Mouse (Mus musculus) B cell, adult 2 months (primary cell): ENCODE data around the gene Uvrag.

Experiments used
- DNase-seq, 2 experiments: peaks; one replicate each; pipeline ENCODE4 v3.0.0; 2022

Uvrag gene

DNA sequence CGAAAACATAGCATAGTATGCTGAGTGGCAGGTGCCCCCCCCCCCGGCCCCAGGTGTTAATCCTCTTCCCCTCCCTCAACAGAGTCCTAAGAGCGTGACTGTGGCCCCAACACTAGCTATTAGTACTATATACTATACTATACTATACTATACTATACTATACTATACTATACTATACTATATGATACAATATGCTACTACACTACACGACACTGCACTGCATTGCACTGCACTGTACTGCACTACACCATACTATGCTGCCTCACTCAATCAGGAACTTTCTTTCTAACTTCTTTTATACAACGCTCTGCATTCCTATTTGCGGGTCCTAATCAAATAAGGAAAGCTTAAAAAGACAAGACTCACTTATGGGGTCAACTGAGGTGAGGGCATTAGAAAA, 224.4 kb downstream of the Uvrag start:
- DNase-seq, result no peak

DNA sequence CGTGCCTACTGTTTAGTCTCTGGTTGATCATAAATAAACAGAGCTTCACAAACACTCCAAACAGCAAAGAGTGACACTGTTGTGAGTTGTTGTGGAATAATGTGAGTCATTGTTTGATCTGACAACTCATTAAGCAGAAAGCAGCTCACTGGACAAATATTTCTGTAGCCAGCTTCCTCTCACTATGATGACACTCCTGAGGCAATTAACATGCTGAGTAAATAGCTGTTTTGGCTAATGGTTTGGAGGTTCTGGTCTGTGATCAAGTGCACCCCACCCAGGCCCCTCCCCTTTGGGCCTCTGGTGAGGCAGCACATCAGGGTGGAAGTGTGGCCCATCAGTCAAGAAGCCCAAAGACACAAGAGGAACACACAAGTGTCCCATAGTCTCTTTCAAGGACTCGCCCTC, 228.0 kb downstream of the Uvrag start:
- DNase-seq, result no peak

DNA sequence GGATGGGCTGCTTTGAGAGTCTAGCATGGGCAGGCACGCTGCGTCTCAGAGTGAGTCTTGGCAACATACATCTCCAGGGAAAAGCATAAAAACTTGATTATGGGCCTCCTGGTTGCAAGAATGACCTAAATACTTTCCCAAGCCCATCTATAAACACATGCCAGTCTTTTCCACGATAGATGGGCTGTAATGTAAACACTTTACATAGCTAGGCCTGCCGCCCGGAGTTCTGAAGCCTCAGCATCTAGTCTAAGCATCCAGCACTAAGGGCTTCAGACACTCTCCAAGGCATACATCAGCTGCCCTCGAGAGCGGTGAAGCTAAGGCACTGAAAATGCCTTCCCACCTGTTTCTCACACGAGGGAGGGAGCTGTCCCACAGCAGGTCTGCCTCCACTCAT, 229.7 kb downstream of the Uvrag start:
- no peak for DNase-seq

DNA sequence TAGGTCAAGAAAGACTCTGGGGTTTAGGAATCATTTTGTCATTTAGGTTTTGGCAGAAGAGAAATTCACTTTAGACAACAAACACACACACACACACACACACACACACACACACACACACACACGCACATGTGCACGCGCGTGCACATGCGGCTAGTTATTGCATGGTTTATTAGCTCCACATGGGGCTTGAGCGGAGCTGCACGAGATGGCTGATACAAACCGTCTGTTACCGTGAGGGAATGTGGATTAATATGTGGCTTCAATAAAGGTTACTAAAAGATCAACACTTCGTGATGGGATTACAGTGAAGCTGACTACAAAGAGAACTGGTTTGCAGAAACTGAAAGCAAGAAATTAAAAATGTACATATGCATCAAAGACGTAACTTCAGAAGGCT, 230.2 kb downstream of the Uvrag start:
- no peak for DNase-seq

DNA sequence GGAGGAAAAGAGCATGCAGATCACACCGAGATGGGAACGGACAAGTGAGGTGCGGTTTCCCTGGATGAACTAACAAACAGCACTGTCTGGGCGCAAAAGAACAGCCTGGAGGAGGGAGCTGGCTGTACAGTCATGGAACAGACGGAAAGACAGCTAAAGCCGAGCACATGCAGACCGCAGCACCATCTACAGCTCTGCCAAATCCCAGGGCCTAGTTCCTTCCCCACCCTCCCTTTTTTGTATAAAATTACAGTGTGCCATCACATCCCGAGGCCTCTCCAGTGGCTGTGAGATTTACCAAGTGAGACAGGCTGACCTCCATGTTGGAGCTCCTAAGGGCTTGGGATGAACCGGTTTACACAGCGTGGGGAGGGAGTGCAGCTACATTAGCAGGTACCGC, 230.8 kb downstream of the Uvrag start:
- DNase-seq, result no peak

DNA sequence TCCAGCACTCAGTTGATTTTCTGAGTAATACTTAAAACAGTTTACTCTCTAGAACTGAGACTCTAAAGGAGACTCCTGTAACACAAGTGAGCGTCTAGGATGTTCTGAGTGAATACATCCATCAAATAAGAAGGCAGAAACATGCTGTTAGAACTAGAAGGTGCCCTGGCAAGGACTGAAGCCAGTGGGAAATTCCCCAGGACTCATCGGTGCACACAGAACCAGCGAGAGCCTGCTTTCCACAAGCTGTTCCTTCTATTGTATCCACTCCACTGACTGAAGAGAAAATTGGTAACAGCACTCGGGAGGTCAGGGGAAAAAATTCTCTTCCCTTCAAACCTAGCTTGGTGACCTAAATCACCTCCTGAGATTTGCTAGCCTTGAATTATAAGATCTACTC, 233.5 kb downstream of the Uvrag start:
- DNase-seq, result no peak

DNA sequence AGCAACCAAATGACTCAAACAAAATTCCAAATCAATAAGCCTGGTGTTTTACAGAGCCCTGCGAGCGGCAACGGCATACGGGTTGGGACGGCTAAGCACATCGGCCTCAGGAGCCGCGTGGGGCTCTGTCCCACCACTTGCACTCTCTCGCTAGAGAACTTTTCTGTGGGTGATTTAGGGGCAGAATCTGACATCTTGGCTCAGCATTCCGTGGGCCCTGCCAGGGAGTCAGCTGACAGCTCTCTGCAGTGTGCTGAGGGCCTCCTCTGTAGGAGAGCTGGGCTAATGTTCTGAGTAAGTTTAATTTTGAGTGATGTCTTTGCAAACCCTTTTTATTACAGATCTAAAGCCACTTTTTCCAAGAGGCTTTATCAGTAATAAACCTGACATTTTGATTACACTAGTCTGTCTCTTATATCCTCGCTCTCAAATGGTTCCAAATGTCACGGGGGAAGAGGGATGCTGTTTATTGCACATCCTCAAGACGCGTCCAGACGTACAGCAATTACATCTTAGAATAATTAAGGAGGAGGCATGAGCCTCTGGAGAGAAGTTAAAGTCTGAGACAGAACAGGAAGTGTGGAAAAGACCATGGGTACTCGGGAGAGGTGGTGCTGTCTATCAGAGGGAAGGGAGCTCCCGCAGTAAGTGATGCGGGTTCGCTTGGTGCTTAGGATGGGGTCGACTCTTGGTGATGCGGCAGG, 236.1 kb downstream of the Uvrag start:
- no peak for DNase-seq

DNA sequence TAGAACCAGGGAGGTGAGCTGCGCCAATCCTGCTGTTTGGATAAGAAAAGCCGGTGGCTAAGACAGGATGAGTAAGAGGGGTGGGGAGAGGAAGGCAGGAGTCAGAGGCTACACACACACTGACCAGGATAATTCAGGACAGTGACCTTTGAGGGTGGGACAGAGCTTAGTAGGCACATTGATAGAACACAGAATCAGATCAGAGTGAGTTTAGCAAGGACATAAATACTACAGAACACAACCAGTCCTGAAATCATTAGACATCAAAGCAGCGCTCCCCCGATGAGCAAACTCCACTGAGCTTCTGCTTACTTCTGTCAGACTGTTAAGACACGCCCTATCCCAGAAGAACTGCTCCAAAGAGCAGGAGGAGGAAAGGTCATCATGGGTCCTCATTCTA, 237.1 kb downstream of the Uvrag start:
- DNase-seq, result no peak

DNA sequence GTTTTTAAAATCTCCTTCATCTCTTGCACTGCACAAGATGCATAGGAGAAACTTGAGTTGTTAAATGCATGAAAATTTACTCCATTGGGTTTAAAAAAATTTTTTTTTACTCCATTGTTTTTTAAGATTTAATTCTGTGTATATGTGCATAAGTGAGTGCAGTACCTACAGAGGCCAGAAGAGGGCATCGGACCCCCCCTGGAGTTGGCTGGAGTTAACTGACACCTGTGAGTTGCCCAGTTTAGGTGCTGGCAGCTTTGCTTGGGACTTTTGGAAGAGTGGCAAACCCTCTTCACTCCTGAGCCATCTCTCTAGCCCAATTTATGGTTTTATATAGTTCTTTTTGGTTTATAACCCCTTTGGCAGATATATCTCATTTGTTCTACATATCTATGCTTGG, 239.8 kb downstream of the Uvrag start:
- peak; percentile 57 to 61 for DNase-seq

DNA sequence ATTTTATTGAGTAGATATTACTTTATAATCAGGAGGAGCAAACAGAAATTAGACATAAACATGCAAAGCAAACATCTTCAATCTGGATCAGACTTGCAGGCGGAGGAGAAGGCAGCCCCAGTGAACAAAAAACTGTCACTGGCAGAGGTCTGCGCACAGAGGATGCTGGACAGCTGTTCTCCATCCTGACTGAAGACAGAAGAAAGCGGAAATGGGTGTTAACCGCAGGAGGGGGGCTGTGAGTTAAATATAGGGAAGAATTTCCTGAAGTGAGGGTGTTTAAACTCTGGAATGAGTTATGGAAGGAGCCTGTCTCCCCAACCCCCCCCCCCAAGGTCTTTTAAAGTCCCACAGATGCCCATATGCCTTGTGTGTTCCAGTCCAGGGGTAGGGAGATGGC, 241.1 kb downstream of the Uvrag start:
- DNase-seq, result no peak

DNA sequence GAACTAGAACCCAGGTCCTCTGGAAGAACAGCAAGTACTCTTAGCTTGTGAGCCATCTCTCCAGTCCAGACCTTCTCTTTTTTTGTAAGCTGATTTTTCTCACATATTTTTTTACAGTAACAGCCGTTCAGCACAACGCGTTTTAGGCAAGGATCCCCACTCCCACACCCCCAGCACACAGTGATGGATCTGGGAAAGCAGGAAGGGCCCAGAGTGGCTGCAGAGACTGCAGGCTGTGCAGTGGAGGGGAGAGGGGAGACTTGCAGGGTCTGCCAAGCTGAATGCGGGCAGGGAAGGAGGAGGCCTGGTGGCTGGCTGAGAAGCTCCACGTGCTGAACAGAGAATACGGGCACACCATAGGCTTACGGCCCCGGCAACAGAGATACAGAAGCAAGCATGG, 243.6 kb downstream of the Uvrag start:
- no peak for DNase-seq

DNA sequence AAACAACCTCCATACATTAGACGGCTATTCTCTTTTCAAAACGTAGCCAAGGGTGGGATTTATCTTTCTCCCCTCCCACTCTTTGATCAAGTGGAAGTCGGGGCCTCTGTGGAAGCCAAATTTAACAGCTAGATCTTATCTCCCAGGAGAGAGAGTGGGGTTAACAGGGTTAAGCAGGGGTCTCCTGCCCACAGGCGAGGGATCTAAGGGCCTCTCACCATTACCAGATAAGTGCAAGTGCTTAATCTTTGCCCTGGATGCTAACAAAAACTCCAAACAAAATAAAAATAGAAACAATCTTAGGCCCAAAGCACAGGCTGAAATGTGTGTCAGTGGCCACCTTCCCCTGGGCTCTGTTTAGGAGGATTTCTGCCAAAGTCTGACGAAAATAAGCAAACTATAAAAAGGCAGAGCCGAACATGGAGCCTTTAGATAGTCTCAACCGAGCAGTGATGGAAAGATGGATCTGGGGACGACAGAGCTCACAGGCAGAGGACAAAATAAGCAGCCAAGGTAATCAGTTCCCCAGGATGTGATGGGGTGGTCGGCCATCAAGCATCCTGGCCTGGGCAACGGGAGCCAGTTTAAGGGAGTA, 245.3 kb downstream of the Uvrag start:
- DNase-seq, result no peak

DNA sequence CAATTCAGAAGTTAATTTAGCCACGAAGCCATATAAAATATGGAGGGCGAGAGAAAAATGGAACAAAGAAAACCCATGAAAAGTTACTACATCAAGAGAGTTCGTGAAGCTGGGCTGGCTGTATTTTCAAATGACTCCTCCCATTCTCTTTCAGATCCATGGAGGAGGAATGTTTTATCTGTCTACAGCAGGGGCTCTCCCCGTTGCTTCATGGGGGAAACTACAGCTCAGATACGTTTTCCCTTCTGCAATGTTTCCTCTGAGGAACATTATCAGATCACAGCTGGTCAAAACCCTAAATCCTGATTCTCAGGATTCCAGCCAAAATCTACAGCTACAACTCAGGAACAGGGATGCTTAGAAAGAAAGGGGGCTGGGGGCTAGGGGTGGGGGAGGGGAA, 246.2 kb downstream of the Uvrag start:
- DNase-seq, result no peak

DNA sequence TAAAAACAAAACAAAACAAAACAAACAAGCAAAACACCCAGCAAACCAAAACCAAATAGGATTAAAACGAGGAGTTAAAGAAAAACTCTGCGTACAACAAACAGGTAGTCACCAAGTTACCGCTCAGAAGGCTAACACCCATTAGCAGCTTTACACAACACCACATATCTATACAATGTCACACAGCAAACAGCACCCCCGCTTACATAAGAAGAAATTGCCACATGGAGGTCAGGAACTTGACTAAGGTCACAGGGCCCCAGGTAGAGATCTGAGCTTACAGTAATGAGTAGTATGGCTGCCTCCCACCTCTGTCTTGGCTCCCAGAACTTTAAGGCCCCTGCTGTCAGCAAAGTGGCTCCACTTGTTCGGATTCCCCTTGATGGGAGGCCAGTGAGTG, 246.6 kb downstream of the Uvrag start:
- DNase-seq, result no peak

DNA sequence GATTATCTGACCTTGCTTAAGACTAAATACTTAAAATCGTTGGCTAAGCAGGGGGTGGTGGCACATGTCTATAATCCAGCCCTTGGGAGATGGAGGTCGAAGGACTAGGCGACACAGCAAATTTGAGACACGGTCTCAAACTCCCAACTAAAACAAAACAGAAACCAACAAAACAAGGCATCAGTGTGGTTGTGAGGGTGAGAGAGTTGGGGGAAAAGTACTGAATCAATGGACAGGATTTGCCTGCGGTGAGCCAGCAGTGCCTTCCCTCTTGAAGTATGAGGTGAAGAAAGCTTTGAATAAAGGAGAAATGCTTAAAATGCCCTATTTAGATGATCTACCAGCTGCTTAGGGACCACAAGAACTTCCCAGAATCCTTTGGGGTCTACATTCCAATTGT, 247.8 kb downstream of the Uvrag start:
- DNase-seq, result no peak

DNA sequence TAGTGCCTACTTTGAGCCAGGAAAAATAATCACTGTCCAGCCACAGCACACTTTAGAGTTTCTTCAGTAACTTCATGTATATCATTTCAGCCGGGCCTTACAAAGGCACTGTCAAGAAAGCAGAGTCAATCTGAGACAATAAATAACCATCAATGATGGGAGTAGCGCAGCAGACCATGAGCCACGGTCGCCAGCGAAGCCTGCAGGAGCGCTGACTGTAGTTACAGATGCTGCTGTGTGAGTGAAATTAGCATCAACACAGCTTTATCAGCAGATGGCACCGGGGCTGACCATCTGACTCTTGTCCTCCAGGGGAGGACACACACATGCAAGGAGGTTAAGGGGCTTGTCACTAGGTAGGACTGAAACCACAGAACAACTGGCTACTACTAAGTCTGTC, 251.7 kb downstream of the Uvrag start:
- DNase-seq, result no peak

DNA sequence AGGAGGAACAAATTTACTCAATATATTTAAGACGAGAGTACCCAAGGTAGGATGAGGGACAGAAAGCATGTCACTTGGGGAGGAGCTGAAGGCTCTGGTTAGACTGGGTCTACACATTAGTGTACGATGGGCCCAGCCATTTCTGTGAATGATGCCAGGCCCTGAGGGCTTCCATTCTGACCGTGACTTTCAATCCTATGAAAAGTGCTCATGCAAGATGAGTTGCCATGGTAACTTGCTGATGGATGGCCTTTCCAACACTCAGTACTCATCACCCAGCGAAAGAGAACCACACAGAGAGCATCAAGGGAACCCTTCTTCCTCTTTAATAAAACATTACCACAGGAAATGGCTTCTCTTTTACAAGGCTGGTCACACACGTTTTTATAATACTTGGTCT, 252.1 kb downstream of the Uvrag start:
- no peak for DNase-seq

DNA sequence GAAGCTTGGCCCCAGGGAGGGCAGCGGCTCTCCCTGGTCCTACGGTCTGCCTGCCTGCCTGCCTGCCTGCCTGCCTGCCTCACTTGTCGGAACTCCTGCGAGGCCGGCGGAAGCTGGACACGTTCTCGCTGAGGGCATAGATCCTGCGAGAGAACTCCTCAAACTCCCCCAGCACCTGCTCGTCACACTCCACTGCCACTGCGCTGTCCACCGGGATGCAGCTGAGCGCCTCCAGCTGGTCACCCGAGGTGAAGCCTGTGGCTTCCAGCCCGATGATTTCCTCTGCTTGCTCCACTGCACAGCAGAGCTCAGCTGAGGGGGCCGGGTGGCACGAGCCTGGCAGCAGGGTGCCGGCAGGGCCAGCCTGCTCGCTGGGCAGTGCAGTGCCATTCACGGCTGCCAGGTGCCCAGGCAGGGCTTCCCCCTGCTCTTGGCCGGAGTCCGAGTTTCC, 253.1 kb downstream of the Uvrag start:
- DNase-seq, result peak; percentile 15 to 33

DNA sequence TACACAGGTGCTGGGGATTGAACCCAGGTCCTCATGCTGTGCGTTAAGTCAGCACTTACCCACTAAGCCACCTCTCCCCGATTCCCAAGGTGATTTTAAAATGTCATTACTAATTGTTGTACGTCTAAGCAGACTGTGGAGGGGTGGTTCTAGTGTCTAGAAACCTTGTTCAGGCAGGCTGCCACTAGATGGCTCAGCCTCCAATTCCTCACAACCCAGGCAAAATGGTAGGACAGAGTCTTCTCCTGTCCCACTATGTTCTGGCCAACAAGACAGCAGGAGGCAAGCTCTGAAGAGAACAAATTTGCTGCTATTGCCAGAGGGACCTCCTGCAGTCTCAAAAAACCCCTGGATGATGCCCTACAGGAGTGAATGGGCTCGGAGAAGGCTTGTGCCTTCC, 259.1 kb downstream of the Uvrag start:
- DNase-seq, result no peak

DNA sequence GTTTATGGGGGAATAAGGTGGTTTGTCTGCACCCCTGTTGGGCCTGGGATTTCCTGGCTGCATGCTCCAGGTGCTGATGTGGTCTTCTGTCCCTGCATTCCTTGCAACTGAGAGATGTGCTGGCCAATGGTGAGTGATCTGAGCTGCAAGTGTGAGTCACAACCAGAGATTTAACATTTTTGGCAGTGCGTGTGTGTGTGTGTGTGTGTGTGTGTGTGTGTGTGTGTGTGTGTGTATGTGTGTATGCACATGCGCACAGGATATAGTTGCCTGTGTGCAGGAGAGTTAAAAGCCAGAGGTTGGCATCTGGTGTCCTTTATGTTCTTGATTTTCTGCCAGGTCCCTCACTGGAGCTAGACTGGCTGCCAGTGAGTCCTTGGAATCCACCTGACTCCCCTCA, 261.8 kb downstream of the Uvrag start:
- no peak for DNase-seq

DNA sequence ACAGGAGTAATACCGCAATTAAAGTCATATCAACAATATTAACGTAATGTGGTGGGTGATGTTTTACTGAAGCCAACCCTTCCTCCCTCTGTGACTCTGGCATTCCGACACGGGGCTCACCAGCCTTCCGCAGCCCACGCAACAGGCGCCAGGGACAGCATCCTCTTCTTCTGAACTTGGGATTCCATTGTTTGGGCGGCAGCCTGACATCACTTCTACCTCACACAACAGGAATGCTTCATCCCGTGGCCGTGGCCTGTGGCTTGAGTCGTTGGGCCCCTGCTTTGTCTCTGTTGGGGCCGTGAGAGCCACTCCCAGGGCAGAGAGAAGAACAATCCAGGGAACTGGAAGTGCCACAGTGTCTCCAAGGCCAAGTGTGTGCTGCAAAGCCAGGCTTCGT, 264.8 kb downstream of the Uvrag start:
- DNase-seq, result no peak

DNA sequence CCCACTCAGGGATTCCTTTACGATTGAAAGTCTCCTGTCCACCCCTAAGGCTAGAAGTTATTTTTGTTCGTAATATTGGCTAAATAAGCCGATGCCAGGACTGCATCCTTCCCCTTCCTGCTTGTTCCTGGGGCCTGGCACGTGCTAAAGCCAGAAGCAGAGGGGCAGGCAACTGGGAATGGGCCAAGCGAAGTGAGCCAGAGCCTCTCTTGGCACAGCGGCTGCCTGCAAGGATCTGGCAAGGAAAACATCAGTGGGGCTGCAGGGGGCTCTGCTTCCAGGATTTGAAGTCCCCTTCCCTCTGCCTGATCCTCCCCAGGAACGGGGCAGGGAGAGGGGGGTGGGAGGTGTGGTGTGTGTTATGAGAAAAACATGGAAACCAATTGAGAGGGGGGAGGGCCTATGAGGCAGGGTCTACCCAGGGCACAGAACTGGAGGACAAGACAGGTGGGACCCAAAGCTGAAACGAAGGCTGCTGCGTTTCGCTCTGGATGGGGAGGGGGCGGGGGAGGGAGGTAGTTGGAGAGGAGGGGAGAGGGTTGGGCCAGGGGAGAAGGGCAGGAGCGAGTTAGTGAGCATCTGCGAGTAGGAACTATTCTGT, 265.5 kb downstream of the Uvrag start:
- DNase-seq, result no peak

DNA sequence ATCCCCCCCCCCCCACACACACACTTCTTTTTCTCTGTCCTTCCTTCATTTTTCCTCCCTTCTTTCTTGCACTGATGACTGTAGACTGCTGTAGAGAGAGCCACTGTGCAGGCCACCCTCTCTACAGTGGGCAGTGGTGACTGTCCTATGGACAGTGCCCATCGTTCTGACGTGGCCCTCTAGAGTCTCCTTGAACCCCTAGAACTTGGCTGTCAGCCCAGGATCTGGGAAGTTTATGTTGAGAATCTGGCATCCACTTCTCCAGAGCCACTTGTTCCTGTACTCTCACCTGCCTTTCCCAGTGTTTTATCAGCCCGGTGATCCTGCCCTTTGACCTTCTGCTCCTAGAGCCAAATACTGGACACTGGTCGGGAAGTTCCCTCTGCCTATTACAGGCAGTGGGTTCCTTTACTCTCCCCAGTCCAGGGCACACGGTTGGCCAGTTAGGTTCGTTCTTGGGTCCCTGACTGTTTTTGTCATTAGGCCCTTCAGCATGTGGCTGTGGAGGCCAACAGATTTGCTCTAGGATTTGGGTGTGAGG, 266.5 kb downstream of the Uvrag start:
- no peak for DNase-seq

DNA sequence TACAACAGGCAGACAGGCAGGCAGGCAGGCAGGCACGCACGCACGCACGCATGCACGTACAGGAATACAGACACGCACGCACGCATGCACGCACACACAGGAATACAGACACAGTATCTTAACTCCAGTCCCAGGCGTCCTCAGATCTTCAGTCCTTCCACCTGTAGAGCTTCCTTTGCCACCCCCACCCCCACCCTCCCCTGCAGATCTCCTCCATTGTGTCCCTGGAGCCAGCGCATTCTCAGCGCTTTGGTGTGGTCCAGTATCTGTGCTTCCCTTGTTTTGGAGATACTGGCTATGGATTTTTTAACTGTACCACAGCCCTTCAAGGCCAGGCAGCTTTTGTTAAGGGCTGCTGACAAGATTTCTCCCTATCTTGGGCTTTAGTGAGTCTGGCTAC, 267.6 kb downstream of the Uvrag start:
- no peak for DNase-seq
